Mouse (Mus musculus): ENCODE measurements around the gene Map3k4. TPM values are rescaled to one million over a fixed set of nuclear protein-coding genes. Genes with fewer than 3 reads are reported as not detected.
A peak's percentile ranks its signal among the peaks of the same experiment; 100 is the strongest.
"Not testable (repeated sequence)": the region's sequence is repeated elsewhere in the genome, so short reads cannot be mapped to it uniquely, and the experiment has no call there.

The Map3k4 gene
- total RNA-seq, 4 experiments from 2014 or later = 45.7 to 57.2 (median 49.1) TPM

- DNase-seq (ENCODE audit: low spot score in 2 of 2) = no peak
Observed at GRCm38 (mm10) chr17:12307251-12308135, 11.1 kb downstream of the Map3k4 start.

DNA sequence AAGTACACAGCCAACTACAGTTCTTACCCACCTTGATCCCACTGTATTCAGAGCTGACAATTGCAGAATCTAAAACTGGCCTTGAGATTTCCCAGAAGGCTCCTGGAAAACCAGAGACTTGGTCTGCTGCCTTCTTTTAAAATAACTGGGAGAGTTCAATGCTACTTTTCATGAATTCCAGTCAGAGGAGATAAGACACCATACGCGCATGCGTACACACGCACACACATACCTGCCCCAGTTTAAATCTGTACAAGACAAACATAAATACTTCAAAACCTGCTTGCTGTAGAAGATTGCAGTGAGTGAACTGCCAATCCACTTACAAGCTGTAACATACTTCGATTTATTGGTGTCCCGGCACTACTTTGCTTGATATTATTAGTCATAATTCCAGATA, 13.9 kb downstream of the Map3k4 start:
- DNase-seq (ENCODE audit: low spot score in 2 of 2) = no peak

DNA sequence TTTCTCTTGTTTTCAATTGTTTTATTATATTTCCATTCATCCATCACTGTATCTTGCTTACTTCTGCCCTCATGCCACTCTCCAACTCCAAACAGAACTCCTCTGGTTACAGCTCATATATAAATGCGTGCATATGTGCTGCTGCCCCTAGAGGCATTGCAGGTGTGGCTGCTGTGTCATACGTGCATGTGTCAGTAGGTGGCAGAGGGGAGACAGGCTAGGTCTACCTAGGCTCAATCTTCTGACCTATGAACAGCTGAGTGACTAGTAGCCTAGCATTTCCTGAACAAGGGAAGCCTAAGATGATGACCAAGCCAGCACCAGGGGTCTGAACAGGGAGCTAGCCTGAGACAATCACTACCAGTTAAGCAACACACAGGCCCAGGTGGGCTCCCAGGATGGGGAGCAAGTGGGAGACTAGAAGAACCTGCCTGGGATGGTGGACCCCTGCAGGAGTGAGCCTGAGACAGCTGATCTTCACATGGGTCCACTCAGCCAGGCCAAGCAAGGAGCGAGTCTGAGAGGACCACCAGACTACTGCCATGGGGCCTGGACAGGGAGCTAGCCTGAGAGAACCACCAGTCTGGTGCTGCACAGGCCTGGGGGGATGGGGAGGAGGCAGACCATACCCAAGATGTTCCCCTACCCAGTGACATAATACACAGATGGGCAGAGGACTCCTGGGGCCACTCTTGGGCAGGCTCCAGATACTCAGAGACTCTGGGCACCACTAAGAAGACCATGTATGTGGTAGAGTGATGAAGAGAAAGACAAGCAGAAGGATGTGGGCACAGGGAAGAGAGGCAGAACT, 17.5 kb downstream of the Map3k4 start:
- DNase-seq (ENCODE audit: low spot score in 2 of 2) = no peak

- DNase-seq (ENCODE audit: low spot score in 2 of 2) = no peak
Observed at GRCm38 (mm10) chr17:12300127-12300675, 18.4 kb downstream of the Map3k4 start.

DNA sequence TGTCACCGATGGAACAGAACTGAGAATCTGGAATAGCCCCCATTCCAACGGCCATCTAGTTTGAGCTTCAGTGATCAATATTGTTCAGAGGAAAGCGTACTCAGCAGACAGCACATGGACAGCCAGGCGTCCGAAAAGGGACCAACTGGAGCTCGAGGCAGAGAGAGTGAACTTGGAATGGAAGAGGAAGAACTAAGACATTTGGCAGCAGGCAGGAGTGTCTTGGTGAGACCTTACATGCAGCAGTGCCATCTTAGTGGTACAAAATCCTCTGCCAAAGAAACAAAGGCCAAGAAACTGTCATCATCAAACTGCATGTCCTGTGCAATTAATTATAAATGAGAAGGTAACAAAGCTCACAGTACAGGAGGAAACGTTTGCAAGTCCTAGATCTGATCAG, 19.2 kb downstream of the Map3k4 start:
- DNase-seq (ENCODE audit: low spot score in 2 of 2) = no peak

DNA sequence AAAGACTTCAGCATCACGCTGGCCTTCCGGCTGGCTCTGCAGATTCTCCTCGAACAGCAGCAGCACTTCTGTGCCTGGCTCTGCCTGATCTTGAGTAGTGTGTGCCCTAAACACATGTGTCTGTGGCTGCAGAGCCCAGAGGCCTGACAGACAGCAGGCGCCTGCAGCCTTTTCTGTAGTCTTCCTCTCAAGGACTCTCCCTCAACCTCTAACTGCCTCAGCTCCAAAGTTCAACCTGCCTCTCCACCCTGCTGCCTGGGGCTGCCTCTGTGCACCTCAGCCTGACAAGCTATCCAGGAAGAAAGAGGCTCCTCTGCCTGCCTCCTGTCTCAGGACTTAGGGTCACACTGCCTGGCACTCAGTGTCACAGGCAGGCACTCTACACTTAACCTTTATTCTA, 20.6 kb downstream of the Map3k4 start:
- DNase-seq (ENCODE audit: low spot score in 2 of 2) = no peak

GRCm38 (mm10) chr17:12297292-12297691, 21.3 kb downstream of the Map3k4 start:
- no peak for DNase-seq (ENCODE audit: low spot score in 2 of 2)

DNA sequence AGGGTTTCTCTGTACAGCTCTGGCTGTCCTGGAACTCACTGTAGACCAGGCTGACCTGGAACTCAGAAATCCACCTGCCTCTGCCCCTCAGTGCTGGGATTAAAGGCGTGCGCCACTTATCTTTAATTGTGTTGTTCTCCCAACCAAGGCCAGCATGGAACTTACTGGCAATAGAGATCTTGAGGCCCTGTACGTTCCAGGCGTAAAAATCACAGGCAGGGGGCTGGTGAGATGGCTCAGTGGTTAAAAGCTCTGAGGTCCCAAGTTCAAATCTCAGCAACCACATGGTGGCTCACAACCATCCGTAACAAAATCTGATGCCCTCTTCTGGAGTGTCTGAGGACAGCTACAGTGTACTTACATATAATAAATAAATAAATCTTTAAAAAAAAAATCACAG, 22.7 kb downstream of the Map3k4 start:
- DNase-seq (ENCODE audit: low spot score in 2 of 2) = not testable (repeated sequence)

GRCm38 (mm10) chr17:12294424-12294823, 24.2 kb downstream of the Map3k4 start:
- DNase-seq (ENCODE audit: low spot score in 2 of 2) = no peak

DNA sequence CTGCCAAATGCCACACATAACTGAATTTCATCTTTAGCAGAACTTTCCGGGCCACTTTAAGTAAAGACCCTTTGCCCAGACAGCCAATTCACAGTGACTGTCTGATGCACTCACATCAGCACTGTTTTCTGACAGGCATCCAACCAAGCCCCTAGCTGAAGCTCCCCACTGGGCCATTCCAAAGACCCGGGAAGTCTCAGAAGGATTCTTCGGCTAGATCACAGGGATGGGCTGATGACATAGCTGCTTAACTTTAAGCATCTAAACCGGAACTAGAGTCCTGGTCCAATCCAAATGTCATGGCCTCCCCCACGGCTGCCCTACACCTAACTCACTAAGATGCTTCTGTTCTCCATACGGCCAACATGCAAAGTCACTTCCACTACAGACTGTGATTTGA, 25.0 kb downstream of the Map3k4 start:
- no peak for DNase-seq (ENCODE audit: low spot score in 2 of 2)

DNA sequence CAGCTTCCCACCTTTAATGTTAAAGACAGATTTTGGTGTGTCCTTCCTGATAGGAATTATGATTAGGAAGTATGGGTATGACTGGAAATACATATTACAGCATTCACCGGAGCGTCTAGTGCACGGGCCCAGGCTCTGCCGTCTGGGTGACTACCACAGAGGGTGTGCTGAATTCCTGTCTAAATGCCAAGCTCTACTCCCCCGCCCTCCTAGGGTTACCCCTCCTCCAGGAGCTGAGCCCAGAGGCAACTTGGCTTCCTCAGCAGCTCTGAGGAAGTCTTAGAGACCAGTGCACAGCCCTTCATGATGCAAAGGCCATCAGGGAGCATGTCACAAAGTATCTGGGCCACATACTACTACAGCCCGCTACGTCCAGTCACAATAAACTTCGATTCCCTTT, 25.7 kb downstream of the Map3k4 start:
- no peak for DNase-seq (ENCODE audit: low spot score in 2 of 2)

DNA sequence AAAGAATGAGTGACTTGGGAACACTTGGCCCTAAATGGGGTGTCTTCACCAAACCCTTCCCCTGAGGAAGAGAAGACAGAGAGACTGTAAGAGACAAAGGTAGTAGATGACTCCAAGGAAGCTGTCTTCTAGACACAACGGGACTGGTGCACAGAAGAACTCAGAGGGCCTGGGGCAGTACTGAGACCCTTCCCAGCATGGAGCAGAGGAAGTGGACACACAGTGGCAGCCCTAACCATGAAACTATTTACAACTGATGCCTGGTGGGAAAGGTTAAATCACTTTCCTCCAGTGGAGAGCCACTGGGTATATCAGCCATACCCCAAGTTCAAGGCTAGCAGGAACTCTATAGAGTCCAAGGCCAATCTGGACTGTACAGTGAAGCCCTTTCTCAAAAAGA, 26.2 kb downstream of the Map3k4 start:
- DNase-seq (ENCODE audit: low spot score in 2 of 2) = no peak

GRCm38 (mm10) chr17:12291151-12291550, 27.4 kb downstream of the Map3k4 start:
- DNase-seq (ENCODE audit: low spot score in 2 of 2) = no peak

- peak in 1 of 2 experiments; percentile 69 for DNase-seq (ENCODE audit: low spot score in 2 of 2)
Observed at GRCm38 (mm10) chr17:12290735-12291134, 27.9 kb downstream of the Map3k4 start.

GRCm38 (mm10) chr17:12289836-12290235, 28.8 kb downstream of the Map3k4 start:
- DNase-seq (ENCODE audit: low spot score in 2 of 2) = not testable (repeated sequence)

GRCm38 (mm10) chr17:12288871-12289270, 29.7 kb downstream of the Map3k4 start:
- DNase-seq (ENCODE audit: low spot score in 2 of 2) = no peak

- DNase-seq (ENCODE audit: low spot score in 2 of 2) = no peak
Observed at GRCm38 (mm10) chr17:12279810-12280209, 38.8 kb downstream of the Map3k4 start.

DNA sequence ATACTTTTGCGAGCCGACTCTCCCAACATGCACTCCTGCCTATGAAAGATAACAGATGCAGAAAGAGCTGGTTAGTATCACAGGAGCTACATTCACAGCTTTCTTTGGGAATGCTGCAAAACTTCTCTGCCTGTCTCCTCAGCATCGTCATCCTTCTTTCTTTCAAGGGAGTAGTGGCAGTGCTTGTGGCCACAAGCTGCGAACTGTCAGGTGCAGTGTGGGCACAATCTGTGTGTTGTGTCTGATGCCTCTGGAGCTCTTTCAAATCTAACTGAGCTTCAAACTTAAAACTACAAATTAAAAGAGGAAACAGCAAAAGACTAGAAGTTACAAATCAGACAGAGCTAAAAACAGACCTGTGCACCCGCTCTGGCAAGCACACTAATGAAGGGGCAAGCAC, 40.5 kb downstream of the Map3k4 start:
- no peak for DNase-seq (ENCODE audit: low spot score in 2 of 2)

DNA sequence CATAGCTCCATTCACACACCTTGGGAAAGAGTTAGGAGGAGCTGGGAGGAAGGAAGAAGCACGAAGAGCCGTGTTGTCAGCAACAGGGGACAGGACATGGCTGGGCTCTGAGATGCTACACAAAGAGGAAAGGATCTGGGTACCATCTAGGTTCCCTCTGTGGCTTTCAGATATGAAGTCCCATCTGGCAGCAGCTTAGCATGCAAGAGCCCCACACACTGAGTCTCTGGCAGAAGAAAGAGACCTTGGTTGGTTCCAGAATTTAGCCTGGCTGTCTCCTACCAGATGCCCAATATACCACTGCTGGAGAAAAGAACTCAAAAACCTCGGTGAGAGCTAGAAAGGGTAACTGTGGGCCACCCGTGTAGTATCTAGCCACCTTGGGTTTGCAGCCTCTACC, 41.3 kb downstream of the Map3k4 start:
- DNase-seq (ENCODE audit: low spot score in 2 of 2) = no peak

- DNase-seq (ENCODE audit: low spot score in 2 of 2) = no peak
Observed at GRCm38 (mm10) chr17:12276496-12277200, 41.9 kb downstream of the Map3k4 start.

DNA sequence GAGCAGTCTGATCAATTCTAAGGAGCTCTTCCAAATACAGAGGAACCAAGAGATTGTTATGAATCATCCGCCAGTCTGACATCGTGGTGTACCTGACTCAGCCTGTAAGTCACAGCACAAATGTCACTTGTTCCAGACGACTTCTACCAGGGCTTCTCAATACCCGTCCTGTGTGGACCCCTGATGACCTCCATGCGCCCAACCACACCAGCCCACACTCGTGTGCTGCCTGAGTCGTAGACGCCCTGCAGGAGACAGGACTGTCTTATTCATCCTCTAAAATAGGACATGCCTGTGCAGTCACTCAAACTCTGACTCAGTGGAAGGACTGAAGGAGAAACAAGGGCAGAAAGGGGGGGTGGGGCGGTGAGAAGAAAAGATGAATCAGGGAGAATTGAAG, 42.8 kb downstream of the Map3k4 start:
- no peak for DNase-seq (ENCODE audit: low spot score in 2 of 2)

DNA sequence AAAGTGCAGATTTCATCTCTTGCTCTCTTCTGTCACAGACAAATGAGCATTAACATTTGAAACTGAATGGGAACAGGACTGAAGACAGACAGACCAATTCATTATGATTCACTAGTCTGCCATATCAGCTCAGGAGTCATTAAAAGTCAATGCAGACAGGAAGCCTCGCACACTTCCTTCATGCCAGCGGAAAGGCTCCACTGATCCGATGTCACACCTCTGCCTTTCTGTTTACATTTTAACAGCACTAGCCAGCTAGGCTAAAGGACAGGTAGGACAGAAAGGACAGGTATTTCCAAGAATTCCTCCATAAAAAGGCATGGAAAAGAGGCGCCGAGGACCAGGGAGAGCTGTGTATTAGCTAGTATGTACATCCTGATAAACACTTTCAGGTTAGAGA, 45.6 kb downstream of the Map3k4 start:
- no peak for DNase-seq (ENCODE audit: low spot score in 2 of 2)
